Mouse (Mus musculus): ENCODE measurements around the gene Tceal3. TPM values are rescaled to one million over a fixed set of nuclear protein-coding genes. Genes with fewer than 3 reads are reported as not detected.
A peak's percentile ranks its signal among the peaks of the same experiment; 100 is the strongest.
"Not testable (repeated sequence)": the region's sequence is repeated elsewhere in the genome, so short reads cannot be mapped to it uniquely, and the experiment has no call there.

The Tceal3 gene
- polyA plus RNA-seq, 2 experiments, result 27.3 to 70.1 TPM

GRCm38 (mm10) chrX:136707446-136708167, 117.0 kb downstream of the Tceal3 start, which contains the start of gene Tceal1:
Gene Tceal1 (plus strand): TSS chrX:136707982.
- Histone ChIP-seq H3K4me3 (replicated peaks; ENCODE audit: low read length) (peak within 1 kb of the TSS; percentile 48), H3K9ac (ENCODE audit: low read depth, low read length, severe bottlenecking) (peak within 1 kb of the TSS; percentile 75), H3K27me3 (ENCODE audit: control insufficient read depth, insufficient read depth, low read length) (no peaks in the 10 kb centered on the region), H3K36me3 (ENCODE audit: control insufficient read depth, insufficient read depth, low read length) (no peaks in the 10 kb centered on the region), H3K4me2 (replicated peaks; ENCODE audit: low read depth, low read length, severe bottlenecking) (peak within 1 kb of the TSS; percentile 48), H3K27ac (replicated peaks; ENCODE audit: low read depth, low read length) (peak within 1 kb of the TSS; percentile 82), H3K9me3 (ENCODE audit: control insufficient read depth, low read length) (no peaks in the 10 kb centered on the region), H3K4me1 (ENCODE audit: control insufficient read depth, insufficient read depth, low read length) (no peaks in the 10 kb centered on the region)
- ATAC-seq (ENCODE audit: low FRiP score, low read depth), result peak; percentile 91
- TF ChIP-seq POLR2A (IDR thresholded peaks at IDR 0.05; ENCODE audit: borderline replicate concordance, extremely low read depth, insufficient read depth, insufficient read length), result no peak
- 25% methylated on average over 15 of the region's 15 CpGs for WGBS
- peak; percentile 76 for DNase-seq (ENCODE audit: low spot score)

GRCm38 (mm10) chrX:136708168-136708681, 117.6 kb downstream of the Tceal3 start:
- 0 out of 2 replicates have a peak, but pooled peaks have one; percentile 31 for TF ChIP-seq POLR2A (IDR thresholded peaks at IDR 0.05; ENCODE audit: borderline replicate concordance, extremely low read depth, insufficient read depth, insufficient read length)
- peak overlapping the region; percentile 48 for H3K4me2 ChIP-seq (replicated peaks; ENCODE audit: low read depth, low read length, severe bottlenecking)
- H3K4me1 ChIP-seq (ENCODE audit: control insufficient read depth, insufficient read depth, low read length), result no peaks in the 10 kb centered on the region
- H3K4me3 ChIP-seq (replicated peaks; ENCODE audit: low read length), result peak overlapping the region; percentile 48
- peak overlapping the region; percentile 75 for H3K9ac ChIP-seq (ENCODE audit: low read depth, low read length, severe bottlenecking)
- peak overlapping the region; percentile 82 for H3K27ac ChIP-seq (replicated peaks; ENCODE audit: low read depth, low read length)
- peak; percentile 90 for ATAC-seq (ENCODE audit: low FRiP score, low read depth)
- 28% methylated on average over 17 of the region's 18 CpGs for WGBS
- DNase-seq (ENCODE audit: low spot score), result peak; percentile 42
- H3K36me3 ChIP-seq (ENCODE audit: control insufficient read depth, insufficient read depth, low read length), result no peaks in the 10 kb centered on the region
- H3K27me3 ChIP-seq (ENCODE audit: control insufficient read depth, insufficient read depth, low read length), result no peaks in the 10 kb centered on the region
- H3K9me3 ChIP-seq (ENCODE audit: control insufficient read depth, low read length), result no peaks in the 10 kb centered on the region

GRCm38 (mm10) chrX:136708782-136709181, 118.1 kb downstream of the Tceal3 start:
- H3K9ac ChIP-seq (ENCODE audit: low read depth, low read length, severe bottlenecking), result peak overlapping the region; percentile 75
- peak overlapping the region; percentile 48 for H3K4me2 ChIP-seq (replicated peaks; ENCODE audit: low read depth, low read length, severe bottlenecking)
- peak overlapping the region; percentile 82; the same call in 1 of the 2 replicates for H3K27ac ChIP-seq (replicated peaks; ENCODE audit: low read depth, low read length)
- no peaks in the 10 kb centered on the region for H3K9me3 ChIP-seq (ENCODE audit: control insufficient read depth, low read length)
- peak overlapping the region; percentile 48 for H3K4me3 ChIP-seq (replicated peaks; ENCODE audit: low read length)
- no peaks in the 10 kb centered on the region for H3K36me3 ChIP-seq (ENCODE audit: control insufficient read depth, insufficient read depth, low read length)
- TF ChIP-seq POLR2A (IDR thresholded peaks at IDR 0.05; ENCODE audit: borderline replicate concordance, extremely low read depth, insufficient read depth, insufficient read length), result no peak
- no peaks in the 10 kb centered on the region for H3K27me3 ChIP-seq (ENCODE audit: control insufficient read depth, insufficient read depth, low read length)
- ATAC-seq (ENCODE audit: low FRiP score, low read depth), result no peak
- no peak for DNase-seq (ENCODE audit: low spot score)
- H3K4me1 ChIP-seq (ENCODE audit: control insufficient read depth, insufficient read depth, low read length), result no peaks in the 10 kb centered on the region
- WGBS, result 26% methylated on average over 14 of the region's 14 CpGs

GRCm38 (mm10) chrX:136714742-136715474, 124.3 kb downstream of the Tceal3 start:
- H3K27ac ChIP-seq (replicated peaks; ENCODE audit: low read depth, low read length); H3K4me2 ChIP-seq (replicated peaks; ENCODE audit: low read depth, low read length, severe bottlenecking); H3K9me3 ChIP-seq (ENCODE audit: control insufficient read depth, low read length); H3K9ac ChIP-seq (ENCODE audit: low read depth, low read length, severe bottlenecking); H3K4me3 ChIP-seq (replicated peaks; ENCODE audit: low read length); H3K36me3 ChIP-seq (ENCODE audit: control insufficient read depth, insufficient read depth, low read length); DNase-seq (ENCODE audit: low spot score); H3K4me1 ChIP-seq (ENCODE audit: control insufficient read depth, insufficient read depth, low read length); H3K27me3 ChIP-seq (ENCODE audit: control insufficient read depth, insufficient read depth, low read length): not testable (repeated sequence)
- ATAC-seq (ENCODE audit: low FRiP score, low read depth), result peak; percentile 37; the same call in 1 of the 2 replicates
- WGBS, result 66% methylated on average over 3 of the region's 3 CpGs

Other genes starting within 250 kb of the Tceal3 start
- not detected in 2 replicates for gene Kir3dl1, start 72.8 kb upstream of the Tceal3 start, polyA plus RNA-seq (2012; rRNA removed)
- gene Kir3dl1, start 72.8 kb upstream of the Tceal3 start, polyA plus RNA-seq (2014; fragmentation: Nextera tagmentation; extraction: Ambion mirVana), result not detected in 2 replicates
- not detected in 2 replicates for gene Kir3dl2, start 46.8 kb upstream of the Tceal3 start, polyA plus RNA-seq (2012; rRNA removed)
- not detected in 2 replicates for gene Kir3dl2, start 46.8 kb upstream of the Tceal3 start, polyA plus RNA-seq (2014; fragmentation: Nextera tagmentation; extraction: Ambion mirVana)
- 6.5 and 8.6 TPM in 2 replicates for gene Tceal1, start 117.1 kb downstream of the Tceal3 start, polyA plus RNA-seq (2012; rRNA removed)
- gene Tceal1, start 117.1 kb downstream of the Tceal3 start, polyA plus RNA-seq (2014; fragmentation: Nextera tagmentation; extraction: Ambion mirVana), result 14.7 and 15.6 TPM in 2 replicates
- gene Morf4l2, start 152.8 kb downstream of the Tceal3 start, polyA plus RNA-seq (2012; rRNA removed), result 397 and 488 TPM in 2 replicates
- gene Morf4l2, start 152.8 kb downstream of the Tceal3 start, polyA plus RNA-seq (2014; fragmentation: Nextera tagmentation; extraction: Ambion mirVana), result 656 and 663 TPM in 2 replicates
- not detected in 2 replicates for gene Glra4, start 189.3 kb downstream of the Tceal3 start, polyA plus RNA-seq (2012; rRNA removed)
- 0.19 TPM in 1 of 2 replicates, not detected in the other for gene Glra4, start 189.3 kb downstream of the Tceal3 start, polyA plus RNA-seq (2014; fragmentation: Nextera tagmentation; extraction: Ambion mirVana)
- gene Plp1, start 231.8 kb downstream of the Tceal3 start, polyA plus RNA-seq (2012; rRNA removed), result 16.1 and 16.9 TPM in 2 replicates
- gene Plp1, start 231.8 kb downstream of the Tceal3 start, polyA plus RNA-seq (2014; fragmentation: Nextera tagmentation; extraction: Ambion mirVana), result 5.8 and 6.2 TPM in 2 replicates